Mouse (Mus musculus): Measurements from ENCODE around the gene Sptb. TPM values are rescaled to one million over a fixed set of nuclear protein-coding genes. Genes with fewer than 3 reads are reported as not detected.
A peak's percentile ranks its signal among the peaks of the same experiment; 100 is the strongest.

The Sptb gene
- polyA plus RNA-seq, 1 experiment from 2014 or later: 13.4 TPM

- ATAC-seq (ENCODE audit: insufficient number of reproducible peaks, low FRiP score): no peak
- Histone ChIP-seq H3K9me3 (replicated peaks) (no peaks in the 10 kb centered on the region), H3K27me3 (replicated peaks) (no peaks in the 10 kb centered on the region), H3K4me2 (no peak overlapping the region), H3K4me3 (no peak overlapping the region), H3K36me3 (no peaks in the 10 kb centered on the region), H3K9ac (no peak overlapping the region), H3K4me1 (replicated peaks) (peaks cover 88% of the 10 kb centered on the region), H3K27ac (ENCODE audit: poor library complexity, severe bottlenecking) (no peak overlapping the region)
- WGBS: 78% methylated on average over 7 of the region's 7 CpGs
Measured at GRCm38 (mm10) chr12:76553917-76554316, 156.4 kb downstream of the Sptb start.

- H3K27me3 ChIP-seq (replicated peaks): no peaks in the 10 kb centered on the region
- 80% methylated on average over 4 of the region's 4 CpGs for WGBS
- H3K9ac ChIP-seq: no peak overlapping the region
- H3K27ac ChIP-seq (ENCODE audit: poor library complexity, severe bottlenecking): peak overlapping the region; percentile 87
- ATAC-seq (ENCODE audit: insufficient number of reproducible peaks, low FRiP score): no peak
- no peaks in the 10 kb centered on the region for H3K36me3 ChIP-seq
- peaks cover 97% of the 10 kb centered on the region for H3K4me1 ChIP-seq (replicated peaks)
- H3K4me3 ChIP-seq: no peak overlapping the region
- no peak overlapping the region for H3K4me2 ChIP-seq
- no peaks in the 10 kb centered on the region for H3K9me3 ChIP-seq (replicated peaks)
Measured at GRCm38 (mm10) chr12:76552958-76553357, 157.4 kb downstream of the Sptb start.

- peak; percentile 78 for ATAC-seq (ENCODE audit: insufficient number of reproducible peaks, low FRiP score)
- H3K9ac ChIP-seq: no peak overlapping the region
Measured at GRCm38 (mm10) chr12:76552321-76552720, 158.0 kb downstream of the Sptb start.

GRCm38 (mm10) chr12:76549203-76549602 lies 161.1 kb downstream of the Sptb start:
- Histone ChIP-seq H3K27me3 (replicated peaks) (no peaks in the 10 kb centered on the region), H3K9ac (no peak overlapping the region), H3K27ac (ENCODE audit: poor library complexity, severe bottlenecking) (no peak overlapping the region), H3K4me3 (no peak overlapping the region), H3K36me3 (no peaks in the 10 kb centered on the region), H3K9me3 (replicated peaks) (no peaks in the 10 kb centered on the region), H3K4me2 (no peak overlapping the region), H3K4me1 (replicated peaks) (peaks cover 92% of the 10 kb centered on the region)
- ATAC-seq (ENCODE audit: insufficient number of reproducible peaks, low FRiP score): no peak
- 55% methylated on average over 3 of the region's 3 CpGs for WGBS

More at GRCm38 (mm10) chr12:76552321-76552720, 158.0 kb downstream of the Sptb start:
- Histone ChIP-seq H3K4me1 (replicated peaks) (peaks cover 98% of the 10 kb centered on the region), H3K4me3 (no peak overlapping the region), H3K9me3 (replicated peaks) (no peaks in the 10 kb centered on the region), H3K27me3 (replicated peaks) (no peaks in the 10 kb centered on the region), H3K4me2 (peak overlapping the region; percentile 24; the same call in 1 of the 2 replicates), H3K36me3 (no peaks in the 10 kb centered on the region), H3K27ac (ENCODE audit: poor library complexity, severe bottlenecking) (peak overlapping the region; percentile 87)
- WGBS: 20% methylated on average over 8 of the region's 8 CpGs

GRCm38 (mm10) chr12:76548082-76548423 lies 162.3 kb downstream of the Sptb start:
- WGBS: 23% methylated on average over 7 of the region's 7 CpGs
- H3K4me3 ChIP-seq: no peak overlapping the region

GRCm38 (mm10) chr12:76547409-76548081 lies 162.8 kb downstream of the Sptb start:
- whole genome bisulfite sequencing: 41% methylated on average over 13 of the region's 13 CpGs
- Histone ChIP-seq H3K9ac (peak overlapping the region; percentile 25), H3K4me3 (no peak overlapping the region), H3K27ac (ENCODE audit: poor library complexity, severe bottlenecking) (no peak overlapping the region), H3K9me3 (replicated peaks) (no peaks in the 10 kb centered on the region), H3K4me1 (replicated peaks) (peaks cover 76% of the 10 kb centered on the region), H3K27me3 (replicated peaks) (no peaks in the 10 kb centered on the region), H3K36me3 (no peaks in the 10 kb centered on the region), H3K4me2 (peak overlapping the region; percentile 57)
- peak; percentile 10; the same call in 1 of the 2 replicates for ATAC-seq (ENCODE audit: insufficient number of reproducible peaks, low FRiP score)

More at GRCm38 (mm10) chr12:76548082-76548423, 162.3 kb downstream of the Sptb start:
- Histone ChIP-seq H3K27ac (ENCODE audit: poor library complexity, severe bottlenecking) (no peak overlapping the region), H3K9me3 (replicated peaks) (no peaks in the 10 kb centered on the region), H3K4me2 (peak overlapping the region; percentile 57), H3K9ac (peak overlapping the region; percentile 25), H3K27me3 (replicated peaks) (no peaks in the 10 kb centered on the region), H3K36me3 (no peaks in the 10 kb centered on the region), H3K4me1 (replicated peaks) (peaks cover 81% of the 10 kb centered on the region)
- no peak for ATAC-seq (ENCODE audit: insufficient number of reproducible peaks, low FRiP score)

GRCm38 (mm10) chr12:76546383-76547276 lies 163.7 kb downstream of the Sptb start:
- peak overlapping the region; percentile 9; the same call in 1 of the 2 replicates for H3K27ac ChIP-seq (ENCODE audit: poor library complexity, severe bottlenecking)
- H3K9ac ChIP-seq: peak overlapping the region; percentile 26
- H3K4me3 ChIP-seq: peak overlapping the region; percentile 12
- no peaks in the 10 kb centered on the region for H3K36me3 ChIP-seq
- ATAC-seq (ENCODE audit: insufficient number of reproducible peaks, low FRiP score): no peak
- no peaks in the 10 kb centered on the region for H3K9me3 ChIP-seq (replicated peaks)
- no peaks in the 10 kb centered on the region for H3K27me3 ChIP-seq (replicated peaks)
- WGBS: 12% methylated on average over 28 of the region's 28 CpGs
- H3K4me2 ChIP-seq: peak overlapping the region; percentile 57
- peaks cover 67% of the 10 kb centered on the region for H3K4me1 ChIP-seq (replicated peaks)

GRCm38 (mm10) chr12:76545786-76546370 lies 164.5 kb downstream of the Sptb start:
- H3K27ac ChIP-seq (ENCODE audit: poor library complexity, severe bottlenecking): peak overlapping the region; percentile 9; the same call in 1 of the 2 replicates
- H3K9me3 ChIP-seq (replicated peaks): no peaks in the 10 kb centered on the region
- 31% methylated on average over 15 of the region's 15 CpGs for WGBS
- peaks cover 63% of the 10 kb centered on the region for H3K4me1 ChIP-seq (replicated peaks)
- H3K4me2 ChIP-seq: peak overlapping the region; percentile 57
- H3K36me3 ChIP-seq: no peaks in the 10 kb centered on the region
- no peaks in the 10 kb centered on the region for H3K27me3 ChIP-seq (replicated peaks)
- H3K9ac ChIP-seq: peak overlapping the region; percentile 26
- ATAC-seq (ENCODE audit: insufficient number of reproducible peaks, low FRiP score): no peak
- H3K4me3 ChIP-seq: peak overlapping the region; percentile 12

GRCm38 (mm10) chr12:76541879-76542278 lies 168.5 kb downstream of the Sptb start:
- Histone ChIP-seq H3K27ac (ENCODE audit: poor library complexity, severe bottlenecking) (0 out of 2 replicates have a peak overlapping the region, but pooled peaks have one; percentile 3), H3K9me3 (replicated peaks) (no peaks in the 10 kb centered on the region), H3K9ac (0 out of 2 replicates have a peak overlapping the region, but pooled peaks have one; percentile 4), H3K4me2 (no peak overlapping the region), H3K4me1 (replicated peaks) (peaks cover 42% of the 10 kb centered on the region), H3K36me3 (peaks cover 4% of the 10 kb centered on the region; the same call in 1 of the 2 replicates), H3K27me3 (replicated peaks) (no peaks in the 10 kb centered on the region), H3K4me3 (no peak overlapping the region)
- WGBS: 78% methylated on average over 6 of the region's 6 CpGs
- ATAC-seq (ENCODE audit: insufficient number of reproducible peaks, low FRiP score): no peak

GRCm38 (mm10) chr12:76541475-76541874 lies 168.9 kb downstream of the Sptb start:
- peaks cover 4% of the 10 kb centered on the region; the same call in 1 of the 2 replicates for H3K36me3 ChIP-seq
- H3K9me3 ChIP-seq (replicated peaks): no peaks in the 10 kb centered on the region
- WGBS: 38% methylated on average over 8 of the region's 8 CpGs
- no peak overlapping the region for H3K4me2 ChIP-seq
- H3K4me1 ChIP-seq (replicated peaks): peaks cover 42% of the 10 kb centered on the region
- no peaks in the 10 kb centered on the region for H3K27me3 ChIP-seq (replicated peaks)
- ATAC-seq (ENCODE audit: insufficient number of reproducible peaks, low FRiP score): no peak
- no peak overlapping the region for H3K4me3 ChIP-seq
- H3K27ac ChIP-seq (ENCODE audit: poor library complexity, severe bottlenecking): 0 out of 2 replicates have a peak overlapping the region, but pooled peaks have one; percentile 3
- 0 out of 2 replicates have a peak overlapping the region, but pooled peaks have one; percentile 4 for H3K9ac ChIP-seq

Data from heart, embryonic 12.5 days (tissue).